Mouse (Mus musculus) ES-Bruce4 (cell line): Measurements from ENCODE around the gene Pla2g5.

Experiments
- CTCF ChIP-seq: IDR thresholded peaks from one replicate; pipeline ENCODE4 v1.8.1; 2011; ENCODE audit warnings: low read depth, low read length
- POLR2A ChIP-seq: IDR thresholded peaks from one replicate; pipeline ENCODE4 v1.8.1; 2011; ENCODE audit warnings: low read length; ENCODE audit not compliant: insufficient read depth

GRCm38 (mm10) chr4:138785721-138786120, 77.6 kb downstream of the Pla2g5 start:
- TF ChIP-seq POLR2A (no peak), CTCF (peak; percentile 52)
